Mouse (Mus musculus): ENCODE data around the gene Cped1. TPM values are rescaled to one million over a fixed set of nuclear protein-coding genes. Genes with fewer than 3 reads are reported as not detected.

Gene Cped1
- total RNA-seq, 2 experiments from 2014 or later = 34.3 to 43.2 TPM

DNA sequence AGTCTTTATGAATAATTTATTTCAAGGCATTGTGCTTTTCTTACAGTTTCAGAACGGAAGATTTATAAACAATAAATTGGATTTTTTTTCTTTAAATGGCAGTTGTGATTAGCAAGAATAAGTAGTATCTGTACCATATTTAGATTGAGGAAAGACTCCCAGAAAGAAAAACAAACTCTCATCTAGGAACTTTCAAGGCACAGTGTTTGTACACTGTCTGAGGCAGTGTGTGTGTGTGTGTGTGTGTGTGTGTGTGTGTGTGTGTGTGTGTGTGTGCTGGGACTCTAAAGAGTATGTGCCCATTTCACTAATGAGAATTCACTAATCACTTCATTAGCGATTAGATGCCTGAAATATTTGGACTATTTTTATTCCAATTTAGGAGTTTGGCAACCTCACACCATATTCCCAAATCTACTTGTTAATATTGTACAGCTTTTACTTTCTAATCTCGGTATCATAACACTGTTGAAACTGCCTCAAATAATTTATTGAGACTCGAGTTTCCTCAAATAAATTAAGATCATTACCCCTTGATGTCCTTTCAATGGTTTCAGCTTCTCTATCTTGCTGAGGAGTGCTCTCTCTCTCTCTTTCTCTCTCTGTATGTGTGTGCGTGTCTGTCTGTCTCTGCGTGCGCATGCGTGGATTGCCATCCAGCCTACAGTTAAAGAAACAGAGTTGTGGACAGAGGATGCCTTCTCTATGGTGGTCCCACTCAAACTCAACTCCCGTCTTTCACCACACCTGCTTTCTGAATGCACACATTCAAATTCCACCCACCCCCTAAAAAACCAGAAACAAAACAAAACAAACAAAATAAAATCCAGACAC is 41.3 kb downstream of the Cped1 start:
- no peak for DNase-seq

DNA sequence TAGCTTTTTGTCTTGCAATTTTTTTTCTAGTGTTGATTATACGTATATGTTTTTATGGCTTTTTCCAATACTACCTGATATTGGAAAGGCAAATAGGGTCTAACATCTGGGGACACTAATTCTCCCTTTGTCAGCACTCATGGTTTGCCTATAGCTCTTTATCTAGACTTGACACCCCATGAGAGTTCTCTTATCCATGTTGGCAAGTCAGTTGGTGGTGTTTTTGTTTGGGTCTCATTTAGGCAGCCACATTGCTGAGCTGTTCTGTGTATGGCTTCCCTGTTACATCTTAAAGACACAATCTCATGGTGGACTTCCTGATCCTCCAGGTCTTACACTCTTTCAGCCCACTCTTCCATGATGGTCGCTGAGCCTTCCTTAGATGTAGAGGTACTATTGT is 42.1 kb downstream of the Cped1 start:
- no peak for DNase-seq

DNA sequence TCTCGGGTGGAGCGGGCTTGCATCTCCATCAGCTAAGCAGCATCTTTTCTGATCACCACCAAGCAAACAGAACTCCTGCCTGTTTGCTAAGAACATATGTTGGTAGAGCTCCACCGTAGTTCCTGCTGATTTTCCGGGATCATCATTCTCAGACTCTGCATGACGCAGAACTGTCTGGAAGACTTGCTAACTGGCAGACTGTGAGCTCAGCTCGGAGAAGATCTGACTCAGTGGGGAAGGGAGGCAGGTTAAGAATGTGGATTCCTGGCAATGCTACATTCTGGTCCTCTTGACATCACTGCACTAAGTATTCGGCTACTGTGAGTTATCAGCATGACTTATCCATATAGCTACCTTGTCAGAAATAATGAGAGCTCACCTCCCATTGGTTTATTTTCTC is 44.7 kb downstream of the Cped1 start:
- DNase-seq = no peak

DNA sequence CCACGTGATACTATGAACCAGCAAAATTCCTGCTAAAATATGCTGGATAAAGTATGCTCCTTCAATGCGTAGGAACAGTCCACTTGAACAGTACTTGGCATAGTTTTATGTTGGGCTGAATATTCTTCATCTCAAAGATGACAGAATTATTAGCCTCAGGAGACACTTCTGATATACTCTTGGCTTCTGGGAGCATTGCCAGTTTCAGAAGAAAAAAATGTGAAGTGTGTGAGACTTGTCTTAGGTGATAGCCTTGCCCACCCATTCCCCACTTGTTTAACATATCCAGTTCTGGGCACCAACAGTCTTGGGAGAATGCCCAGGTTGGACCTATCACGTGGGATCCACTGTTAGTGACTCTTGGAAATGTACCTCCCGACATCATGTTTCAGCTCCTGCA is 47.5 kb downstream of the Cped1 start:
- no peak for DNase-seq

DNA sequence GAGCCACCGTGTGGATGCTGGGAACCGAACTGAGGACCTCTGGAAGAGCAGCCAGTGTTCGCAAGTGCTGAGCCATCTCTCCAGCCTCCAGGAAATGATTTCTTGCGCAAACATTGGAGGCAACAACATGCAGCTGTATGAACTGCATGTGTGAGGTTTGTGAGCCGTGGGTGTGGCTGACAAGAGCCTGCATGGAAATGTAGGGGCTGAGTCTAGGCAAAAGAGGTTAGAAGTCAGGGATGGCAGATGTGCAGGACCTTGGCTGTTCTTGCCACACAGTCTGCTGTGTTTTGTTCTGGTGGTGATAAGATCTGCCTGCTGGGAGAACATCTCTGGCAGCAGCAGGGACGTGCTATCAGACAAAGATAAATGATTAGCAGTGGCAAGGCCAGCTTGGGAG is 49.7 kb downstream of the Cped1 start:
- peak; percentile 28 to 46 for DNase-seq

DNA sequence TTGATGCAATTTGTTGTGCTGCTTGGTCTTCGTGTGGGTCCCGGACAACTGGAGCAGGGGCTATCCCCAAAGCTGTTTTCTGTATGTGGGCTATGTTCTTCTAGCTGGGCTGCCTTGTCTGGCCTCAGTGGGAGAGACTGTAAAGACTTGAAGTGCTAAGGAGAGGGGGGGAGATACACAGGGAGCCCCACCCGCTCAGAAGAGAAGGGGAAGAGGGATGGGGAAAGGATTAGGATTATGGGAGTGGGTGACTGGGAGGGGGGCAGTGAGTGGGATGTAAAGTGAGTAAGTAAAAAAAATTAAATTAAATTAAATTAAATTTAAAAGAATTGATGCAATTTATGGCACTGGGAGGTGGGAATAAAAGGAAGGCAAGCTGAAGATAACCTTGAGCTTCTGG is 50.2 kb downstream of the Cped1 start:
- DNase-seq = no peak

DNA sequence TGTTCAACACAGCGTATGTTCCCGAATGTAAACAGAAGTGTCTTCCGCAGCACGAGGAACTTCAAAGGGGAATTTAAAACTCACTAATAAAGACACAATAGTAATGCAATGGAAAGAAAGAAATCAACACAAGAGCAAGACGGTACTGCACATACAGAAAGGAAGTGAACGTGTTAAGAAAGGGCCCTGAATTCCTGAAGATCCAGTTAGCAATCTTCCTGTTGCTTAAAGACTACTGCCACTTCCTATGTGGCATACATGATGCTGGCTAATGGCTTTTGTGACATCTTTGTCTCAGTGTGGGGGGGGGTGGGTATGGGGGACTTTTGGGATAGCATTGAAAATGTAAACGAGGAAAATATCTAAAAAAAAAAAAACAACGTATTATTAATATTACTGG is 50.7 kb downstream of the Cped1 start:
- no peak for DNase-seq

DNA sequence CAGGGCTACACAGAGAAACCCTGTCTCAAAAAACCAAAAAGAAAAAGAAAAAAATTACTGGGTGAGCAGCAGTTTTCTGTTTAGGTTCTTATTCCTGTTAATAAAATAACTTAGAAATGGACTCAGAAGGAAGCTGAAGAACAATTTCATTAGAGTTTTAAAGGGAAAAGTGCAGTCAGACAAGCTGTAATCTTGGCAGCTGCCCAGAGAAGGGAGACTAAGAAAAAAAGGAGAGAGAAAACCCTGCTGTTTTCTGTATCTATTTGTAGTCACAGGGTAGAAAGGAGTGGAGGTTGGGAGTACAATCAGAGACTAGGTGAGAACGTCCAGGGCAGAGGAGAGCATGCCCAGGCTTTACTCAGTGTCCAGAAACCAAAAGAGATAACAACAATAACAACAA is 51.2 kb downstream of the Cped1 start:
- no peak for DNase-seq

DNA sequence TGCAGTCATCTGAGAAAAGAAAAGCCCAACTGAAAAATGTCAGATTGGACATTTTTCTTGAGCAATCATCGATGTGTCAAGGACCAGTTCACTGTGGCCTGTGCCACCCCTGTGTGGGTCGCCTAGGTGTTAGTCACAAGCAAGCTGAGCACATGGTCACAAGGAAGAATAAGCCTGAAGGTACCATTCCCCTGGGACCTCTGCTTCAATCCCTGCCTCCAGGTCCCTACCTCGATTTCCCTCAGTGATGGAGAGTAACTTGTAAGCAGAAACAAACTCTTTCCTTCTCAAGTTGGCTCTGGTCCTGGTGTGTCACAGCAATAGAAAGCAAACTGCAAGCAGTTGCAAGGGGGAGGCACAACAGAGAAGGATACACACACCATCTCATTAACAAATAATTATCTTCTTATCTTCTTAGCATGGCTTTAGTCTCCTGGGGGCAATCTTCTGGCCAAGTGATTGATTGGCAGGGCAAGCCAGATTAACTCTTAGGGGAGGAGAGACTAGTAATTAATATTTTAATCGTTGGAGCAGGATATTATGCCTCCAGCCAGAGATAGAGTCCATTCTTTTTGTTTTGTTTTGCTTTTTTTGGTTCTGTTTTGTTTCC is 51.8 kb downstream of the Cped1 start:
- DNase-seq = peak; percentile 31 to 48

DNA sequence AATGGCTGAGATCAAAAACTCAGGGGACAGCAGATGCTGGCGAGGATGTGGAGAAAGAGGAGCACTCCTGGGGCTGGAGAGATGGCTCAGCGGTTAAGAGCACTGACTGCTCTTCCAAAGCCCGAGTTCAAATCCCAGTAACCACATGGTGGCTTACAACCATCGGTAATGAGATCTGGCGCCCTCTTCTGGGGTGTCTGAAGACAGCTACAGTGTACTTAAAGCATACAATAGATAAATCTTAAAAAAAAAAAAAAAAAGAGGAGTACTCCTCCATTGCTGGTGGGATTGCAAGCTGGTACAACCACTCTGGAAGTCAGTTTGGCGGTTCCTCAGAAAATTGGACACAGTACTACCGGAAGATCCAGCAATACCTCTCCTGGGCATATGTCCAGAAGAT is 54.0 kb downstream of the Cped1 start:
- DNase-seq = peak; percentile 35 to 41

DNA sequence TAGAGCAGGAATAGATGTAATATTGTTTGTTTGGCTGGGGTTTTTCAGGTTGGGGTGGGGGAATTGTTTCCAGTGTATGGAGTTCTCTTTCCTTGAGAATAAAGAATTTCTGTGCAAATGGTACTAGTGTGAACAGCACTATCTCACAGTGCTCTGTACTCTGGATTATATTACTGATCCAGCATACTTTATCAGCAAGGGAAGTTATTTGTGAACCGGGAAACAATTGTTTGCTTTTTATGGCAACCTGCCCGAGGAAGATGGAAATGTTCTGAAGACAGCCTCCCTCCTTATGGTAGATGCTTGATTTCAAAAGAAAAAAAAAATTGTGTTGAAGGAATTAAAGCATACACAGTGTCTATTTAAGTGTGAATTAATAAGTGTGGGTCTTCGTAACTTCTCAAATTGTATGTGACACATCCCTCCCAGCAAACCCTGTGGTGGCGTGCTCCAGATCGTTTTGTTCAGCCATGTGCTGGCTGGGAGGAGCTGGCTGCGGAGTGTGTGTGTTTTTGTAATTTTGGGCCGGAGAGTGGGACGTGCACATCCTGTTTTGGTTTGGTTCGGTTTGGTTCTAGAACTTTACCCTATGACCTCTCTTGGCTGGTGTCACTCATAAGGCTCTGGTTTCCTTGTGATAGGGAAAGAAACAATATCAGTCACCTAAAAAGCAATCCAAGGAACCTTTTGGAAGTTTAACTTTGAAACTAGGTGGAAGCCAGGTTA is 59.3 kb downstream of the Cped1 start:
- DNase-seq = peak in 1 of 2 experiments; percentile 32

DNA sequence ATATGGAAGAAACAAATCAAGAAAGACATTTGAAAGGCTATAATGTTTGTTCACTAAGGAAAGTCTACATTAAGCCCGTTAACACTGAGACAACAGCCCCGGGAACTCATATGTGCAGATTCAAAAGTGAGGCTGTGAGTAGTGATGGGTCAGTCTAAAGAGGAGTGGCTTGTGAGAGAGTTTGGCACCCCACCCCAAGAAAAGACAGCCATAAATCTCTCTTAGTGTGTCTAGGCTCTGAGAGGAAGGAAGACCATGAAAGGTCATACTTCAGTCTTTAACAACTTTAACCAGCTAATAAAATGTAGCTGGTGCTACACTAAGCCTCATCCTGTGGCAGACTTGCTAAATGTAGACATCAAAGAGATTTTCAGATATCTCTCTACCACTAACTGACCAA is 61.4 kb downstream of the Cped1 start:
- DNase-seq = no peak

DNA sequence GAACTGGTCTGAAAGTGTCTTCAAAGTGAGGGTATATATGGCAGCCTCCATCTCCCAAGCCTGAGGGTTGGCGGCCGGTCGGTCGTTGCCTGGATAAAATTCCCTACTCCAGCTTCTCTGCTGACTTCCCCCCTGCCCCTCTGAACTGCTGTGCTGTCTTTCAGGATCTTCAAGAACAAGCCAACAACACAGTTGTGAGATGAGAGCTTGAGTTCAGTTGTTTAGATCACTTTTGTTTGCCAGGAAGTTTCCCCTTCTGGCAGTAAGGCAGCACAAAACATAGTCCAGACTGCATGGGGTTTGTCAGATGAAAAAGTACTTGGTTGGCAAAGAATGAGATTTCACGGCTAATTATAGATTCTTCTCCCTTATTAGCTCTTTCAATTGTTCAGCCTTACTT is 63.4 kb downstream of the Cped1 start:
- no peak for DNase-seq

DNA sequence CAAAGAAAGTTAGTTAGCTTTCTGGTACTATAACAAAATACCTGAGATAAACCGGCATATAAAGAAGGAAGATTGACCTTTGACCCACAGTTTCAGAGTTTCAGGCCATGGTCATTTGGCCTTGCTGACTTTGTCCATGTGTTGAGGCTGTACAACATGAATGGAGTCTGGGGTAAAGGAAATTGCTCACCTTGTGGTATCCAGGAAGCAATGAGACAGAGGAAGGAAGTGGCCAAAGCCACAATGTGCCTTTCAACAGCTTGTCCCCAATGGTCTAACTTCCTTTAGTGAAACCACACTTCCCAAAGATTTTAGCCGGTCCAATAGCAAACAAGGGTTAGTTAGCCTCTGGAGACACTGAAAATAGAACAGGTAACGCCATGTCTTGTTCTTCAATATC is 65.8 kb downstream of the Cped1 start:
- no peak for DNase-seq

DNA sequence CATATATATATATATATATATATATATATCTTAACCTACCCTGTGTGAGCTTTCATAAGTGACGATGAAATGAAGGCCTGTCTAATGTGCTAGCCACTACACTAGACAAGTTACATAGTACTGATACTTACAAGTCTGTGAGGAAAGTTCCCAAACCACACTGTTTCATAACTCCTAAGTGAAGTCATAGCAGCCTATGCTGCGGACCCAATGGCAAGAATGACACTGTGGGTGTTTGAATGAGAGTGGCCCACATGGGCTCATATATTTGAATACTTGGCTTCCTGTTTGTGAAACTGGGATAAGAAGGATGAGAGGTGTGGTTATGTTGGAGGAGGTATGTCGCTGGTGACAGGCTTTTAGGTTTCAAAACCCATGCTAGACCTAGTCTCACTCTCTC is 67.3 kb downstream of the Cped1 start:
- DNase-seq = no peak

DNA sequence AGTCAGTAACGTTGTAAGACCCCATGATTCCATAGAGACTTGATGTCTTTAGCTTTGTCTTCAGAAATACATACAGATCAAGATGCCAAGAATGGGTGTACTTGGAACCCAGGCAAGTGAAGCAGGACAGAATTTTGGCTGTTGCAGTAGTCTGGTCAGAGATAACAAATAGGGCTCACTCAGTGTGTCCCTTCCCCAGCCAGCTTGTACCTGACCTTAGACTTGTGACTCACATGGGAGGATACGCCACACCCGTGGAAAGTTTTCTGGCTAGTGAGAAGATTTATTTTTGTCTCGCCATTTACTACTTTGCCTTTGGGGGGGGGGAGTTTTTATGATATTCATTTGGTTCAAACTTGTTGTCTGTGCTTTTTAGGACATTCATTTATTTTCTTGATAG is 78.6 kb downstream of the Cped1 start:
- peak; percentile 68 to 73 for DNase-seq

DNA sequence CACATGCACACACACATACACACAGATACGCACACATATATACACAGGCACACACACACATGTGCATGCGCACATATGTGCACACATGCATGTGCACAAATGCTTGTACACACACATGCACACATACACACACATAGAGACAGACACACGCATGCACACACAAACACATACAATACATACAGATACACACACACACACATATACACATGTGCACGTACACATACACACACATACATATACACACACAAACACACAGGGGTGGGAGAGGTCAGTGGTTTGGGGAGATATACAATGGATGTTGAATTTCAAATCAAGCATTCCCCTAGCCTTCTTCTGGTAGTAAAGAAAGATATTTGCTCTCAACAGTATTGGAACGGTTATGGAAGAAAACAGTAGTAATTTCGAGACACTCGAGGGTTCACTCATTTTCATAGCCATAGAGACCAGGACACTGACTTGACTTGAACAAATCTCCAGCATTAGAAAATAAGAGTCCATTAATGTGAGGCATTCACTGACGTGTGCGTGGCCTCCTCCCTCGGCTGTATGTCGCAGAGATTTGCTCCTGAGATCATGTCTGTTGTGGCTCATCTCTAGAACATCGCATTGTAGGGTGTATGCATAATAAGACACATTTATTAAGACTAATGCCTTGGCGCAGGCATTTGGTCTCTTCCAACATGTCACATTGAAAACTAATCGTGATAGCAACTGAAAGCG is 85.0 kb downstream of the Cped1 start:
- DNase-seq = no peak

DNA sequence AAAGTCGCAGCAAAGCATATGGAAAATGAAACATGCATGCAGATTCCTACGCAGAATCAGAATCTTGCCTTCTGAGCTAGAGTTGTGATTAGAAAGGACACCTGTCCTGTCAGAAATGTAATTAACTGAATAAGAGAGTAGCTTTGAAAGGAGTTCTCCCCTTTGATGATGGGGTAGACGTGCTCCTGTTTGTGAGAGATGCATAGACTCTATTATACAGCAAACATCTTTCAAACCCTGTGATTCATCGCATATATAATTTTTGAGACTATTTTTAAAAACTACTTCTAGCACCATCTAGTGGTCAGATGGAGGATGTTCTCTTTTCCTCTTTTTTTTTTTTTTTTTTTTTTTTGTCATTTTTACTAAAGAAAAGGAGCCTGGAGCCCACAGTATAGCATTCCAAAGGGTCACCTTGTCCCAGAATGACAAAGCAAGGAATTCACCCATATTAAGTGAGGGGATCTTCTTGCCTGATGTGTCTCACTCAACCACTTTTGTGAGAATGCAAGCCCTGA is 85.7 kb downstream of the Cped1 start:
- no peak for DNase-seq

DNA sequence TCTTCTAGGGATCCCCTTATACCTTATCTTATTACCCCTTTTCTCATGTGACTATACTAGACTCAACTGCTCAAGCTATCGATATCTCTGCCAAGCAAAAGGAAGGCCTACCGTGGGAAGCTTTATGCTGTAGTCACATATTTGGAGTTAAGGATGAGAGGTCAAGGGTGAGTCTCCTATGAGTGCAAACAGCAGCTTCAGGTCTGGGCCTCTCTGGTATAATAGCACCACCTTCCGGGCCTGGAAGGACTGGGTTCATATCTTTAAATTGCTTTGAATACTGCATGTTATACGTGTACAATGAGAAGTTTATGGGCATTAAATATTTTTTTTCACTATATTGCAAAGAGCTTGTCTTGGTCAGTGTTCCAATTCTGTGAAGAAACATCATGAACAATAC is 87.0 kb downstream of the Cped1 start:
- no peak for DNase-seq

DNA sequence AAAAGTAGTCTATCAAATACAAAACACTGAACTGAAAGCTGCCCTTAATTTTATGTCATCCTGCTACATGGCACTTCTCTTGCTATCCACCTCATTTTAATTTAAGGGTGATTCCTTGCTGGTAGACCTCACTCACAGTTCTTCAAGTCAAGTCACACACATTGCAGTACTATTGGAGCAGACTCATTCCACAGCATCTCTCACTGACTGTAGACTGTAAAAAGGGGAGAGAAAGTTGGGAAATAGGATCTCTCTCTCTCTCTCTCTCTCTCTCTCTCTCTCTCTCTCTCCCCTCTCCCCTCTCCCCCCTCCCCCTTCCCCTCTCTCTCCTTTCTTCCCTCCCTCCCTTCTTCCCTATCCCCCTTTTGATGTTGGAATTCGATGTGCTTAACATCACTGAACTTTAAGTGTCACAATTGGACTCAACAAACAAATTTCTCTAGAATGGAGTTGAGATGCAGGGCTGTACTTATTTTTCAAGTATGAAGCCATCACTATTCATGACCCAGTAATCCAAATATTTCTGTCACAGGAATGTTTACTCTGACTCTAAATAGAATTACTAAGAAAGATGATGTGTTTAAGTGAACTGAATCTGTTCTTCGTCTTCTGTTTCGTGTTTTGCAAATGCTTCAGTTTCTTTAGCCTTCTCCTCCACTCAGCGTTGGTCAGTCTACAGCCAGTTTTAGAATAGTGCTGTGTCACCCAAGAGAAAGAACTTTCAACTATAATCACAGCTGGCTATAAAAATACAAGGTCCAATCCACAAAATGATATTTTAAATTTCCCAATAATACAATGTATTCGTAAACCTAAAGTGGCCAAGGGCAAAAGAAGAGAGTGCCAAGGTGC is 88.7 kb downstream of the Cped1 start:
- no peak for DNase-seq

DNA sequence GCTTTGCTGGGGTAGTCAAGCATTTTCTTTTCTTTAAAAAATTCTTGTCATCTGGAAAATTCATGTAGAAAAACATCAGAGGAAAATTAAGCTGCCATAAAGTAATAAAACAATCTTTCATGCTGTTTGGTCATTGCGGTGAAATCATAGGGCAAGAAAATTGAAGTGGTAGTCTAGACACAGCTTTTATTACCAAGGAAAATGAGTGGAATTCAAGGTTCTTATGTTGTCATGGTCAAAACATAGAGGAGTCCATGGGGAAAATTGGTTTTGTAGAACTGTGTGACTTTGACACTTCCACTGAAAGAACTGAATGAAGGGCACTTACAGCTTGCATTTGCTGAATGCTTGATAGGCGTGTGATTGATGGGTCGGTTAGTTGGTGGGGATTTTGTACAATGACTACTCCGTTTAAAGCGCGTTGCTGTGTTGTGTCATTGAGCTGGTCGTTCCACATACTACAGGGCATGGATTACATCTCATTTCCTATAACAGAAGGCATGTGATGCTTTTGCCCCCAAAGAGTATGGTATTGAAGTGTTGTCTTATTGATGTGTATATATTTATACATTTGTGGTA is 93.1 kb downstream of the Cped1 start:
- no peak for DNase-seq

Measured in adrenal gland, postnatal 36 days (tissue).